Mouse (Mus musculus): Measurements from ENCODE around the gene Tmc6.

DNA sequence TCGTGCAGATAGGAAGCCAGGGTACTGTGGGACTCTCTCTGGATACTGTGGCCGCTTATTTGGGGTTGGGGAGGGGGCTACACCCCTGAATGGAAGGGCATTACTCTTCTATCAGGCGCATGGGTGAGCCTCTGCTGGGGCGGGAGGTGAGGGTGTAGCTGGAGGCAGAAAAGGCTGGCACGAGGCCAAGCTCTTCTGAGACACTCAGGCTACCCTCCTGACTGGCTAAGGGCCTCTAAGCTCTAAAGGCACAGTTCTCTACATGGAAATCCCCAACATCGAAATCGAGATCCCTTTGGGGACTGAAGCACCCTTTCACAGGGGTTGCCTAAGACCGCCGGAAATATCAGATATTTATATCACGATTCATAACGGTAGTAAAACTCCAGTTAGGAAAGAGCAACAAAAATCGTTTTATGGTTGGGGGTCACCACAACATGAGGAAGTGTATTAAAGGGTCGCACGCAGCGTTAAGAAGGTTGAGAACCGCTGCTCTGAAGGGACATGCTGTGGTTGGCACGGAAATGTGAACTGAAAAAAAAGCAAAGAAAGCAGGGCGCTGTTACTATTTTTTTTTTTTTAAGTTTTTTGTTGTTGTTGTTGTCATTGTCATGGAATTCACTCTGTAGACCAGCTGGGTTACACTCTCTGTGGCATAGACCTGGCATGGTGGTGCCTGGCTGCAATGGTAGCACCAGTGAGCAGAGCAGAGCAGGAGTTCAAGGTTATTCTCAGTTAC lies 46.3 kb upstream of the Tmc6 start:
- TF ChIP-seq POLR2A (IDR thresholded peaks at IDR 0.05; ENCODE audit: insufficient read depth, low read depth, low read length) (no peak), CTCF (IDR thresholded peaks at IDR 0.05; ENCODE audit: insufficient read depth, low read depth, low read length) (no peak)

All from olfactory bulb, adult 2 months (tissue).